Mouse (Mus musculus) monocyte, adult 2 months (primary cell): ENCODE measurements around the gene Ahctf1.
"Not testable (repeated sequence)": the region's sequence is repeated elsewhere in the genome, so short reads cannot be mapped to it uniquely, and the experiment has no call there.

Experiments
- DNase-seq, 2 experiments: peaks; one replicate each; pipeline ENCODE4 v3.0.0; 2022; ENCODE audit warnings: low spot score in 2 of 2, low read depth in 1 of 2

Gene Ahctf1

DNA sequence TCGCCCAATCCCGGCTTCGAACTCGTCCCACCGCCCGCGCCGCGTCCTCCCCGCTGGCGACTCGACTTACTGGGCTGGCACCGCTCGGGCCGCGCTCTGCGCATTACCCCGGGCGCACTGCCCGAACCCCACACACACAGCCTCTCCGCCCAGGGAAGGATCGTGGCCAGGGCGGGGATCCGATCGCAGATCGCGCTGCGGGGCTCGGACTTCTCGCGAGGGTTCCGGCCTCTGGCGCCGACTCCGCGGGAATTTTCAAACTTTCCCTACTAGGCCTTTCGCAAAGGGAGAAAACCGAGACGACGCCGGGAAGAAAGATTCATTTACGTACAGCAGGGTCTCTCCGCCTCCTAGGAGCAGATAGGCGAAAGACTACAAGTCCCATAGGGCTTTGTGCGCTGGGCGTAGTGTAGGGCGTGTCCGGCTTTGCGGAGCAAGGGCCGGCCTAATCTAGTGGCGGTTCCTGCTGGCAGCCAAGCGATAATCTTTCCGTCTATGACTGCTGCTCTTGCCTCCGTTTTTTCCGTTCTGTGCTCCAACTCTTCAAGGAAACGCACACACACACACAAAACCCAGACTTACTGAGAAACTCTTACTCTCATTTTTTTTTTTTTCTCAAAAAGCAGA lies at the start of gene Ahctf1:
Gene Ahctf1 (minus strand): TSS at position 168 of the 627 bp plus-strand sequence.
- DNase-seq, result peak; percentile 88 to 96

DNA sequence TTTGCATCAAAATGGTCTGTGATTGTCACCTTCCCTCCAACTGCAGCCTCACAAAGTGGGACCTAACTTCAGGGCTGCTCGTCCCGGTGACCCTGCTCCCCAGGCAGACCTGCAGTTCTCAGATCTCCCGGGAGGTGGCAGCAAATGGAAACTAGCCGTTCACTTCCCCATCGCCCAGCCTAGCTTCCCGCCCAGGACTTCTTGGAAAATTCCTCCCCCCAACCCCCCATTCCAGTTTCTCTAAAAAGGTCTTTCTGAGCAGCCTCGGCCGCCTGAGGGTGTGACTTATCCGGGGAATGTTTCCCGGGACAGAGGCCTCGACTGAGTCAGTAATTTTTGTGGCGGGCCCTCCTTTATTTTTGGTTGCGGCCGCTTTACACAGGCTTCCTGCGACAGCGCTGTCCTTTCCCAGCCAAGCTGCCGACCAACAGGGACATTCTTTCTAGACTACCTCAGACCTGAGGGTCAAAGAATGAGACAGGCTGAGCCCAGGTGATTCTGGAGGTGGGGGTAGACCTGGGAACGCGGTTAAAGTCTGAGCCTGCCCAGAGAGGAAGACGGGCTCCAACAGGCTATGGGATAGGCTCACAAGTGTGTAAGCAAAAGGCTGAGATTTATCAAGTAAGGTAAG lies 44.4 kb upstream of the Ahctf1 start:
- peak; percentile 33 to 55 for DNase-seq

DNA sequence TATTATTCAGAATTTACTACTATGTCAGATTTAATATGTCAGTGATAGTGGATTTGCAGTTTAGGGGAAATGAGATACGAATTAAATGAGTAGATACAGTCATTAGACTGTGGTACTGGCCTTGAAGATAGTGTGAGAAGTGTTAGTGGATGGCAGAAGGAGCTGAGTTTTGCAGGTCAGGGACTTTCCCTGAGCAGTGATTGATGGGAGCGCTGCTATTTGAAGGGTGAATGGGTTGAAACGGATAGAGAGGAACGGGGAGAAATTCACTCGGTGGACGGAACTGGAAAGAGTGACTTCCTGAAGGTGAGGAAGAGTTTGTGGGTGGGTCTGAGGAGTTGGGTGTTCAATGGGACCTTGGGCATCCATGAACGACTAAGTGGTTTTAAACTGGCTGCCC lies 43.7 kb upstream of the Ahctf1 start:
- DNase-seq, result no peak

DNA sequence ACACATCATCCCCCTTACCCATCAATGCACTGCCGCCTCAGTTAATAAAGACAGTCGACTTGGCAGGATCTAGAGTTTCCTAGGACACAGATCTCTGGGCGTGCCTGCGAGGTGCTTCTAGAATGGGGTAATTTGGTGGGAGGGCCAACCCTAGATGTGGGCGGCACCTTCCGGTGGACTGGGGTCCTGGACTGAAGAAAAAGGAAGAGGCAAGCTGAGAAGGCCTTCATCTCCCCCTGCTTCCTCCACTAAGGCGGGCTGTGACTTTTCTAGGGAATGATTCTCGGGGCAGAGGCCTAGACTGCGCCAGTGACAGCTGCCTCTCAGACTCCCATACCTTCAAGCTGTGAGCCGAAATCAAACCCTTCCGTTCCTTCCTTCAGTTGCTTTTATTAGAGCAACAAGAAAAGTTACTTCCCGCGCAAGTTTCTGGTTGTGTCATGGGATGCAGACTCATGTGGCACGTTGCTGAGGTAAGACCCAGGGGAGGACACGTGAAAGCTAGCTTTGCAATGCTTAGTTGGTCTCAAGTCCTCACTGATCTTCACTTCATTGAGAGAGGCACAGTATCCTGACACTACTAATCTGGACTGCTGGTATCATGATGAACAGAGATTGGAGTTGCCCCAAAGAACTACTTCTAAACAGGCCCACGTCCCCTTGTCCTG lies 42.5 kb upstream of the Ahctf1 start:
- DNase-seq, result no peak

DNA sequence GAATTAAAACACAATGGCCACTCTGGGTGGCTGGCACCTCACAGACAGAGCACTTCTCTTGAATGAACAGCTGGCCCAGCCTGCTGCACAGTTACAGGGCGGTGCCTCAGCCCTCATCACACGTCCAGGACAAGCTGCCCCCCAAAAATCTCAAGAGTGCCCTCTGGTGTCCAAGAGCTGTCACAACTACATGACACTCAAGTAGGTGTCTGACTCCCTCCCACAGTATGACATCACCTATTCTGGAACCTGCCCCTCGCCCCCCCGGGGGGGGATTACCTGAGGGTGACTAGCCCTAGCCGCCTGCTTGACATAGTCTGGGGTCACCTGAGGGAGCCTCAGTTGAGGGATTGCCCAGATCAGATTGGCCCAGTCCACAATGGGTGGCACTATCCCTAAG lies 41.4 kb upstream of the Ahctf1 start:
- DNase-seq, result peak; percentile 31 to 65

DNA sequence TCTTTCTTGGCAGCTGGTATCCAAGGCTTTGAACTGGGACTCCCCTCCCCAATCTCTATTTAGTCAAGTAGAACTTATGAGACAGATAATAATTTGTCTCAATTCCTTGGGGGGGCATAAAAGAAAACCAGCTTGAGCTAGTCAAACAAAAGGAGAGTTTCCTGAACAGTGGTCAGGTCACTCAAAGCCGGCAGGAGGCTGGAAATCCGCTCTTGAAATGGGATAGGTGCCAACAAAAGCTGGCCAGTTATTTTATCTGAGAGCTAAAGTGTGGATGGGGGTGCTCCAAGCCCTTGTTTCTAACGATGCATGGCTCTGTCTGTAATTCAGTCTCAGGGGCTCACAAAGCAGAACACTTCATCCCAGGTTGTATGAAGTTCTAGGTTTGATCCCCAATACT lies 40.5 kb upstream of the Ahctf1 start:
- DNase-seq, result no peak

DNA sequence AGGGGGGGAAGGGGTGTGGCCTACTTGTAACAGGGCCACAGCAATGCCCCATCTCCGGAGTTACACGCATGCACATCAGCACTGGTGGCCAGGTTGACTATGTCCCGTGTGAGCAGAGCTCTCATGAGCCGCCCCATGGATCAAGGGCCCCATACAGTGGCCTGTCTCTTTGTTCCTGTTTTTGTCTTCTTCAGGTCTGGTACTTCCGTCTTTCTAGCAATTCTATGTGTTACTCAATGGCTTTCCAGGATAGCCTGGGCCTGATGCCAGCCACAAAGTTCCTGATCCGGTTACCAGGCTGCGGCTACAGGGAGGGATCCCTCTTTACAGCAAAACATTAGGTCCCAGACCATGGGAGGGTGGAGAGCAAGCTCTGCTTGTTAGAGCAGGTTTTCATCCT lies 39.1 kb upstream of the Ahctf1 start:
- DNase-seq, result peak; percentile 83 to 87

DNA sequence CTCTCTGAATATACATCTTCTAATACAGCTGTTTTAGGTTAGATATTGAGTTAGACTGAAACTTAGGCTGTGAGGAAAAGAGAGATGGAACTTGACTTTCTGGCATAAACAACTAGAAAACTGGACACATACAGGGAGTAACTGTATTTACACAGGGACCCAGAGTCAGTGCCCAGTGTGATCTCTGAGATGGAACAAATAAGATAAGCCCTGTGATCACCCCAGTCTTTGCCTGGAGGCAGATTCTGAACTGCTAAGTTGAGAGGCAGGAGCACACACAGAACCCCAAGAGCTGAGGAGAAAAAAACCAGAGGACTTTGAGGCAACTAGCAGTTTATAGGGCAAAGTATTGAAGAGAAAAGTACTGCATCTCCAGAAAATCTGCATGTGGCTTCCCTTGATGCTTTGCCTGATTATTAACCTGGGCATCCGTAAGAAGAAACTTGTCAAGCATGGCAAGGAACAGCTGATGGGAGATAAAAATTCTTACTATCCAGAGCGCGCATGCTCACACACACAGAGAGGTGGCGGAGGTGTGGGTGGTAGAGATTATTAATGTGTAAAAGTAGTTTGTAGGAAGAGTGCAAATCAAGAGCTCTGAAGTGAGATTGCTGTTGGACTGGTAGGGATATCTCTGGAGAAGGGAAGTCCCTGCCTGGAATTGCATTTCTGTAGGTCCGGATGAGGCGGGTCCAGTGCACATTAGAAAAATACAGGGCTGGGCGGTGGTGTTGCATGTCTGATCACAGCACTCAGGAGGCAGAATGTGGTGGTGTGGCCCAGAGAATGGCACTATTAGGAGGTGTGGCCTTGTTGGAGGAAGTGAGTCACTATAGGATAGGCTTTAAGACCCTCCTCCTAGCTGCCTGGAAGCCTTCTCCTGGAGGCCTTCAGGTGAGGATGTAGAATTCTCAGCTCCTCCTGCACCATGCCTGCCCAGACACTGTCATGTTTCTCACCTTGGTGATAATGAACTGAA lies 33.2 kb upstream of the Ahctf1 start:
- no peak for DNase-seq

DNA sequence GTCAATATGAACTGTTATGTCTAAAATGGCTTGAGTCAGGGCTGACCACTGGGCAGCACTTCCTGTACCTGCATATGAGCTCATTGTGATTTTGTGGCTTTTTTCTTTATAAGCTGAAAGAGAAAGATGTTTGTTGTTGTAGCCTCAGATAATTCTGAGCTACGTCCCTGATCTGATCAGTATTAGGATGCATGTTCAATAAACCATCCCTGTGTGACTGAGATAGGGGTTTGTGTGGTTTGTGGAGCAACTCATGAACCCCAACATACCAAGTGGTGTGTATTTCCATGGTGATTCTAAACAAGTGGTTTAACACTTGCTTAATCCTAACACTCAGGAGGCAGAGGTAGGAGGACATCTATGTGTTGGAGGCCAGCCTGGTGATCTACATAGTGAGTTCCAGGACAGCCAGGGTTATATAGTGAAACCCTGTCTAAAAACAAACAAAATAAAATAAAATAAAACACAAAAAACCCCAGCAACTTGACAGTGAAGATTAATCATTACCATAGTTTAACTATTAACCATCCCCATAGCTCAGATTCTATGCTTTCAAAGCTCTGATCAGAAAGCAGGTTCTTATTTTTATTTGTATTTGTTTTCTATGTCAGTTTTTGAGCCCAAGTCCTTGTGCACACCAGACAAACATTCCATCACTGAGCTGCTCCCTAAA lies 32.4 kb upstream of the Ahctf1 start:
- DNase-seq, result no peak

DNA sequence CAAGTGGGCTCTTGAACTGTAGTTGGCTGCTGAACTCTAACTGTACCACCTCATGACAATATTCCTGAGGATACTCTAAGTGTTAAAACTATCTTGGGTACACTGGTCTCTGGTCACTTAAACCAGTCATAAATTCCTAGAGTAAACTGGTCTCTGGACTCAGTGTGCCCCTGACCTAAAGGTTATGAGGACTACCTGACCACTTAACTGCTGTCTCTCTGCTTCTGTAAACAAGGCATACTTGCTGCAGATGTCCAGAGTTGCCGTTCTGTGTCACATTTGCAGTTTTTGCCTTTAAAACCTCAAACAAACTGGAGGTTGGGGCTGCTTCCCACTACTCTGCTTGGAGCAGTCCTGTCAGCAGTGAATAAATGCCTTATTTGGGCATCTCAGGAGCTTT lies 30.1 kb upstream of the Ahctf1 start:
- no peak for DNase-seq

DNA sequence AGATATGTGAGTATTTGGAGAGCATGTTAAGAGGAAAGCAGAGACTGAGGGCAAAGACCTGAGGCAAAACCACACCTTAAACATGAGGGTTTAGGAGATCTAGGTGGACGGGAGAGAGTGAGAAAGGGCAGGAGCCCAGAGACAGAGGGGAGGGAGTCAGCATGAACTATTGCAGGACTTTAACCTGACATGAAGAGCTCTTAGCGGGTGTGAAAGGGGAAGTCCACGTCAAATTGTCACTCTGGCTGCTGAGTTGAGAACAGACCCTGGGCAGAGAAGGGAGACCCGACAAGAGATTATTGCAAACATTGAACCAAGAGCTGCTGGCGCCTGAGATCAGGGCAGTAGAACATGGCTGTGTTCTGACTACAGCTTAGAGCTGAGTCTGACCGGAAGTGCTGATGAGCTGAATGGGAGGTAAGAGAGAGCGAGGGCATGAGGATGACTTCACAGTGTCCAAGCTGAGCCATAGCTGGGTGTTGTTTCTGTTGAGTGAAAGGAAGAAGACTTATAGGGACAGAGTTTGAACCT lies 29.3 kb upstream of the Ahctf1 start:
- no peak for DNase-seq

DNA sequence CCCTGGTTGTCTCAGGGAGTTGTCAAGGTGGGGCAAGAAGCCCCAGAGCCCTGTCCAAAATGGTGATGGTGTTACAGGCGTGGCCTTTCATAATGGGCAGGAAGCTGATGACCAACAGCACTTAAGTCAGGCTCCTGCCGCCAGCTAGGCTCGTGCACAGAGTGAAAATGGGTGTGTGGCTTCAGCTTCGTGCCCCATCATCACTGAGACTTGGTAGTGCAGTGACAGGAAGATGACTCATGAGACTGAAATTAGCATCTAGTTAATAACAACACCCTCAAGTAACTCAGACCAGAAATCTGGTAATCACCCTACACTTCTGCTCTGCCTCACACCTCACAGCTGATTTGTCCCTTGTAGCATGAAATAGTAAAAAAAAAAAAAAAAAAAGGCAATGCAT lies 25.4 kb upstream of the Ahctf1 start:
- DNase-seq, result peak in 1 of 2 experiments; percentile 43

DNA sequence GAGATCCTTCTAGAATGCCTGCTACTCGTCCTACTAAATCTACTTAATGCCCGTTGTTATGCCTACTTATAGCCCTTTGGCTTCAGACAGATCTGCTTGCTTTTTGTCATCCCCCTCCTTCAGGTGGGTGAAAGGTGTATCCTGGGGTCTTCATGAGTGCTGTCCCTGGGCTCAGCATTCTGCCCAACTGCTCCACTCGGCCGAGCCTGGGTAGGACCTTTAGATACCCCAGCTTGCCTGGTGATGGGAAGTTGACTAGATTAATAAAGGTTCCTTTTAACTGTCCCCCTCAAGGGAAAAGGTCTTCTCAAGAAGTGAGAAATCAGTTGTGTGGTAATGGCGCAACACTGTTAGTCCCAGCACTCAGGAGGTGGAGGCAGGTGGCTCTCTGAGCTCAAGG lies 24.6 kb upstream of the Ahctf1 start:
- DNase-seq, result no peak

DNA sequence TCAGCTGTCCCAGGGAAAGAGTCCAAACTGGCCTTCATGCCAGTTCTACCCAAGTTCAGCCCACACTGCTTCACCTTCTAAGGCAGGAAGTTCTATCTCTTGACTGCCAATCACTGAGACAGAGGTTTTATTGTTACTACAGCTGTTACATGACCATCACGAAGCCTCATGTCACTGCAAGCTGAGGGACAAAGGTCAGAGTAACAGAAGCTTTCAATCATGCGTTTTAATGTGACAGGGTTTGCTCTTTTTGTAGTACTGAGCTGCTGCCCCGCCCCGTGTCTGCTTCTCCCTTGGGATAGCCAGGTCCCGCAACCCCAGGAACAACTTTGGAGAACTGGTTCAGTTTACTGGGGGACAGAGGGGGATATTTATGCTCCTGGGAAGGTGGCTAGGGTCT lies 21.1 kb upstream of the Ahctf1 start:
- DNase-seq, result no peak

DNA sequence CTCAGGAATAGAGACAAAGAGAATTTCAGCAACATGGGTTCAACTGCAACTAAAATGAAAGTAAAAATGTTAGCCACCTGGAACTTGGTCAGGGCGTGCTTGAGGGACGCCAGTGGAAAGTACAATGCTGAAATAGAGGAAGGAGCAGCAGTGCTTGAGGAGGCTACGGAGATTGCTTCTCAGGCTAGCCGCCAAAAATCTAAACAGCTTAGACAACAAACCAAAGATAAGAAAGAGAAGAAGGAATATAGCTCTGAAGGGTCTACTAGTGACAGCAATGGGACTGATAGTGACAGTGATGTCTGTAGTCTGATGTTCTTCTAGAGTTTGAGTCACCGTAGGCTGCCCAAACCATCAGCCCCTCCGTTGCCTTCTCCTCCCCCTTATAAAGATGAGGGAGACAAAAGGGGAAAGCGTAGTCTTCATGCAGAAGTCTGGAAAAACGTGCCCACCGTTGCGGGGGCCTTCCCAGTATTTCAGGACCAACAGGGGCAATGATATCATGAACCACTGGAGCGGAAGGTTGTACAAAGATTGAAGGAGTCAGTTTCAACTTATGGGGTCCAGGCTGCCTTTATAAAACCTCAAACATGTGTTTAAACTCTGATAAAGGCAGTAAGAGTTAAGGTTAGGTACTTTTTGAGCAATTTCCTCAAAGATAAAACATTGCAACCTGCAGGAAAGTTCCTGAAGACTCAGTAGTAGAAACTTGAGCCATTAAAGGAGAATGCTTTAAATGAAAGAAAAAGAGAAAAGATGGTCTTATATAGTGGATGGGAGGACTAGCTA lies 15.2 kb upstream of the Ahctf1 start:
- not testable (repeated sequence) for DNase-seq

DNA sequence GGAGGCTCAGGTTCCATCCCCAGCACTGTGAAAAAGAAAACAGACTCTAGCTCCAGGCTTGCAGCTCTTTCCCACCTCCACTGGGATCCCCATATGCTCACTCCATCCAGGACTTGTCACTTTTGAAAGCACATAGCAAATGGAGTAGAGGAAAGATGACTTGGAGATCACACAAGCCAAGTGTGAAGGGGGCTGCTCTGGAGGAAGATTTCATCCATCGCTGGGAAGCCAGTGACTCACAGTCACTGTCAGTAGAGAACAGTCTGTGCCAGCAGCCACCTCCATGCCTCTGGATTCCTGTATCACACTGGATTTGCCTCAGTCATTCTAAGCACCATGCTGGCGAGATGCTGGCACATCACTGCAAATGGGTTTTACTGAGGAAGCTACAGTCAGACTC lies 11.1 kb upstream of the Ahctf1 start:
- no peak for DNase-seq

DNA sequence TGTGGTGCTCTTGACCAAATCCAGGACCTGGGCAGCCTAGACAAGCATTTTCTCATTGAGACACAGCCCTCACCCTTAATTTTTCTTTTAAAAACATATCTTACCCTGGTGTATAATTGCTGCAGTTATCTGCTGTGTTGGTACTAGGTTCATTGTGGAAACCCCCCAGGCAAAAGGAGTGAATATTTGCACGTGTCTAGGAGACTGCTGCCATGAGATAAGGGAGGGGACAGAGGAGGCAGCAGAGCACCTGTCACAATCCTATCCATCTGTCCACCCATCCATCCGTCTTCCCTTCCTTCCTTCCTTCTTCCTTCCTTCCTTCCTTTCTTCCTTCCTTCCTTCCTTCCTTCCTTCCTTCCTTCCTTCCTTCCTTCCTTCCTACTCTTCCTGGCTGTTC lies 9.9 kb upstream of the Ahctf1 start:
- no peak for DNase-seq

DNA sequence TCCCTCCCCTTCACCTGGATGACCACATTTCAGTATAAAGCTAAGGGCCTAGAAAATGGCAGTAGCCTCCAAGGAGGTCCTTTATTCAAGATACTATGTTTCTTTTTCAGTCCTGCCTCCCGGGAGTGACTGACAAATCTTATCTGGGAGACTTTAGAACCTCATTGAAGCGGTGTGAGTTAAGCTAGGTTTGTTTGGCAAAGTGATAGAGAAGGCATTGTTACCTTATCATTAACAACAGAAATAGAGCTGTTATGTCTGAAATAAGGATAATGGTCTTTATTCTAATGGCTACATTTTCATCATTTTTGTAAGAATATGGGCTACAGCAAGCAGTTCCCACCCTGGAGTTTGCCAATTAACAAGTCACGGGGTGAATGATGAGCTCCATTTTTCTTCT lies 4.8 kb upstream of the Ahctf1 start:
- no peak for DNase-seq

DNA sequence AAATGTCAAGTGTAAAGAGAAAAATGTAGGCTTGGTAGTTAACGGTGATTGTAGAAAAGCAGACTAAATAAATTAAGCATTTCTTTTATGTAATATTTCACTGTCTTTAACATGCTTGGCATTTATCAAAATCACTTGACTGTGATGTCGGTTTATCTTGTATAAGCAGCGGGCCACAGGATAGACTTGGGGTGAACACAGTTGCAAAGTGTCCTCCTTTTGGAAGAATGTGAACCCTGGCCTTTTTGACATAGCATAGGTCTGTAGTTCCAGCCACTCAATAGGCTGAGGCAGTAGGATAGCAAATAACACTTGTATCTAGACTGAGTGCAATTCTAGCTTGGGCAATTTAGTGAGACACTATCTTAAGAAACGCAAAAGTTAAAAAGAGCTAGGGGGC lies 4.0 kb upstream of the Ahctf1 start:
- no peak for DNase-seq

DNA sequence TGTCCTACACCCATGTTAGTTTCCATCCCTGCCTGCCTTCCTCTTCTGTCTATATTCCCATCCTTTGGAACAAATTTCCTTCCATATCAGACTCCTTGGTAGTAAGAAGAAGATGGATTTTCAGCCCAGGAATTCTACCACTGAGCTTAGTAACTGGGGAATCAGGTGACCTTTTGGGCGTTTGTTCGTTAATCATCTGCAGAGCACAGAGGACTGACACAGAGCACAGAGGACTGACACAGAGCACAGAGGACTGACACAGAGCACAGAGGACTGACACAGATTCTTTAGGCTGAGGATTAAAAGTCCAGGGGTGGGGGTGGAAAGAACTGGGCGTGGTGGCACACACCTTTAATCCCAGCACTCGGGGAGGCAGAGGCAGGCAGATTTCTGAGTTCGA lies 2.3 kb upstream of the Ahctf1 start:
- no peak for DNase-seq
